Mouse (Mus musculus): Measurements from ENCODE around the gene Cfap45. TPM values are rescaled to one million over a fixed set of nuclear protein-coding genes. Genes with fewer than 3 reads are reported as not detected.

The Cfap45 gene
- polyA plus RNA-seq, 1 experiment = 0.21 TPM

Other genes with a start within 250 kb of the Cfap45 start
- 6.4 and 9.1 TPM in 2 replicates for gene Atp1a2, start 222.7 kb upstream of the Cfap45 start, polyA plus RNA-seq (2012; rRNA removed)
- 0.11 and 0.18 TPM in 2 replicates for gene Kcnj9, start 191.5 kb upstream of the Cfap45 start, polyA plus RNA-seq (2012; rRNA removed)
- gene Kcnj10, start 179.6 kb upstream of the Cfap45 start, polyA plus RNA-seq (2012; rRNA removed) = 0.86 and 1.5 TPM in 2 replicates
- 3.4 and 5.4 TPM in 2 replicates for gene Pigm, start 144.3 kb upstream of the Cfap45 start, polyA plus RNA-seq (2012; rRNA removed)
- 3.1 and 4.7 TPM in 2 replicates for gene Slamf9, start 45.4 kb upstream of the Cfap45 start, polyA plus RNA-seq (2012; rRNA removed)
- 109 and 288 TPM in 2 replicates for gene Igsf9, start 39.0 kb upstream of the Cfap45 start, polyA plus RNA-seq (2012; rRNA removed)
- gene Tagln2, start 20.8 kb upstream of the Cfap45 start, polyA plus RNA-seq (2012; rRNA removed) = 301 and 312 TPM in 2 replicates
- gene Vsig8, start 35.1 kb downstream of the Cfap45 start, polyA plus RNA-seq (2012; rRNA removed) = 0.16 and 0.42 TPM in 2 replicates
- gene Slamf8, start 69.8 kb downstream of the Cfap45 start, polyA plus RNA-seq (2012; rRNA removed) = 7.6 and 9.4 TPM in 2 replicates
- gene Fcrl6, start 81.8 kb downstream of the Cfap45 start, polyA plus RNA-seq (2012; rRNA removed) = not detected in 2 replicates
- 8.8 and 10.8 TPM in 2 replicates for gene Dusp23, start 112.2 kb downstream of the Cfap45 start, polyA plus RNA-seq (2012; rRNA removed)
- gene Crp, start 177.3 kb downstream of the Cfap45 start, polyA plus RNA-seq (2012; rRNA removed) = not detected in 2 replicates

Measured in large intestine, adult 2 months (tissue).